Mouse (Mus musculus) small intestine, adult 2 months (tissue): Measurements from ENCODE around the gene Ago4. TPM values are rescaled to one million over a fixed set of nuclear protein-coding genes. Genes with fewer than 3 reads are reported as not detected.

Experiments used
- H3K27ac ChIP-seq: fragments of 200-500 bp; 2 replicates; pipeline ENCODE4 v1.5.1; 2012; ENCODE audit warnings: low read depth, low read length, control low read depth, inconsistent platforms; ENCODE audit not compliant: insufficient read depth
- H3K27me3 ChIP-seq: fragments of 200-500 bp; 2 replicates; pipeline ENCODE4 v1.6.1; 2012; ENCODE audit warnings: mild to moderate bottlenecking, moderate library complexity, low read length, inconsistent platforms; ENCODE audit not compliant: control insufficient read depth, insufficient read depth
- H3K36me3 ChIP-seq: fragments of 200-500 bp; 2 replicates; pipeline ENCODE4 v1.6.1; 2012; ENCODE audit warnings: mild to moderate bottlenecking, low read length, control low read depth, inconsistent platforms; ENCODE audit not compliant: control insufficient read depth, insufficient read depth
- H3K4me1 ChIP-seq: fragments of 200-500 bp; 2 replicates; pipeline ENCODE4 v1.6.1; 2012; ENCODE audit warnings: low read length, inconsistent platforms, mixed read lengths; ENCODE audit not compliant: control insufficient read depth, insufficient read depth, insufficient read length
- H3K4me3 ChIP-seq: fragments of 200-500 bp; 2 replicates; pipeline ENCODE4 v1.5.1; 2012; ENCODE audit warnings: low read depth, mild to moderate bottlenecking, control low read depth, inconsistent platforms, low read length, moderate library complexity
- CTCF ChIP-seq: fragments of 200-500 bp; IDR thresholded peaks from 2 replicates; pipeline ENCODE4 v1.5.1; 2012; ENCODE audit warnings: low read depth, mild to moderate bottlenecking, control low read depth, inconsistent platforms, low read length, moderate library complexity, mixed read lengths; ENCODE audit not compliant: insufficient replicate concordance, insufficient read length; ENCODE audit errors: extremely low read depth
- POLR2A ChIP-seq: fragments of 200-500 bp; IDR thresholded peaks from 2 replicates; pipeline ENCODE4 v1.6.1; 2012; ENCODE audit warnings: low read depth, mild to moderate bottlenecking, control low read depth, inconsistent platforms, low read length, moderate library complexity
- WGBS: fragments of 180-500 bp; shearing (Covaris S2); methylation state at CpG from one replicate; pipeline ENCODE4 v1.1.7; 2018; 5-methylcytosine and 5-hydroxymethylcytosine counted together
- polyA plus RNA-seq: library from polyadenylated mRNA; depleted of rRNA; stranded (reverse); fragments of >200 nt; gene quantifications from 2 replicates; pipeline ENCODE4 v1.2.3, GENCODE M21; 2012; rRNA removed

The Ago4 gene
- polyA plus RNA-seq, 1 experiment, result 0.63 TPM

GRCm38 (mm10) chr4:126455441-126455840 is 77.8 kb downstream of the Ago4 start:
- Histone ChIP-seq H3K27me3 (no peaks in the 10 kb centered on the region), H3K36me3 (peaks cover 21% of the 10 kb centered on the region), H3K4me3 (no peak overlapping the region), H3K27ac (no peak overlapping the region), H3K4me1 (no peaks in the 10 kb centered on the region)
- TF ChIP-seq POLR2A (no peak), CTCF (no peak)
- WGBS, result 93% methylated on average over 7 of the region's 7 CpGs

- H3K4me1 ChIP-seq, result no peaks in the 10 kb centered on the region
- H3K36me3 ChIP-seq, result peaks cover 16% of the 10 kb centered on the region
- H3K27me3 ChIP-seq, result no peaks in the 10 kb centered on the region
- H3K4me3 ChIP-seq, result no peak overlapping the region
- TF ChIP-seq CTCF (no peak), POLR2A (no peak)
- WGBS, result 77% methylated on average over 5 of the region's 5 CpGs
- no peak overlapping the region for H3K27ac ChIP-seq
These were observed 78.6 kb downstream of the Ago4 start for GRCm38 (mm10) chr4:126454547-126455254.

- Histone ChIP-seq H3K4me3 (no peak overlapping the region), H3K27me3 (no peaks in the 10 kb centered on the region), H3K27ac (no peak overlapping the region), H3K4me1 (no peaks in the 10 kb centered on the region), H3K36me3 (peaks cover 23% of the 10 kb centered on the region)
- WGBS, result 91% methylated on average over 1 of the region's 1 CpGs
- TF ChIP-seq CTCF (no peak), POLR2A (no peak)
These were observed 83.0 kb downstream of the Ago4 start for GRCm38 (mm10) chr4:126450268-126450667.

- no peaks in the 10 kb centered on the region for H3K27me3 ChIP-seq
- H3K36me3 ChIP-seq, result peaks cover 28% of the 10 kb centered on the region
- 74% methylated on average over 7 of the region's 7 CpGs for WGBS
- no peak overlapping the region for H3K27ac ChIP-seq
- H3K4me1 ChIP-seq, result no peaks in the 10 kb centered on the region
- no peak overlapping the region for H3K4me3 ChIP-seq
- TF ChIP-seq POLR2A (no peak), CTCF (no peak)
These were observed 86.1 kb downstream of the Ago4 start for GRCm38 (mm10) chr4:126447126-126447525.

DNA sequence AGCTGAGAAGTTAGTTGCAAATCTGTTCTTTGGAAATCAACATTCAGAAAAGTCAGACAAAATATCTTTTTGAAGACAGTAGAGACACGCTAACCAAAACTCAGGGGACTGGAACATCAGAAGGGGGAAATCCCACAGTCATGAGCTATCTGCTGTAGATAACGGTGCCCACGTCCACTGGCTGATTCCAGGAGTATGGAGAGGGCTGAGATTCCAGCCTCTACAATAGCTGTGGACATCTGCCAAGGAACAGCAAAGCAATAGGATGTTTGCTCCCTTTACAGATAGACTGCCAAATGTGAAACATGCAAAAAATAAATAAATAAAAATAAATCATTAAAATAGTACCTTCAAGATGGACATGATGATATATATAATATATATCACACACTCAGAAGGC is 88.7 kb downstream of the Ago4 start:
- Histone ChIP-seq H3K27me3 (no peaks in the 10 kb centered on the region), H3K27ac (no peak overlapping the region), H3K36me3 (peaks cover 39% of the 10 kb centered on the region), H3K4me3 (no peak overlapping the region), H3K4me1 (no peaks in the 10 kb centered on the region)
- 84% methylated on average over 3 of the region's 3 CpGs for WGBS
- TF ChIP-seq CTCF (no peak), POLR2A (no peak)

Other genes with a start within 250 kb of the Ago4 start
- gene Col8a2, start 246.7 kb downstream of the Ago4 start, polyA plus RNA-seq, result 0.55 and 0.77 TPM in 2 replicates
- 25.3 and 33.9 TPM in 2 replicates for gene Adprhl2, start 211.8 kb downstream of the Ago4 start, polyA plus RNA-seq
- 0.38 and 1.0 TPM in 2 replicates for gene Tekt2, start 207.8 kb downstream of the Ago4 start, polyA plus RNA-seq
- gene Ago3, start 103.9 kb downstream of the Ago4 start, polyA plus RNA-seq, result 7.6 and 12.4 TPM in 2 replicates
- 7.2 and 13.0 TPM in 2 replicates for gene Ago1, start 64.9 kb downstream of the Ago4 start, polyA plus RNA-seq
- 0.20 and 0.53 TPM in 2 replicates for gene Clspn, start 23.5 kb upstream of the Ago4 start, polyA plus RNA-seq
- 3.2 and 4.3 TPM in 2 replicates for gene 5730409E04Rik, start 76.3 kb upstream of the Ago4 start, polyA plus RNA-seq
- gene Psmb2, start 144.2 kb upstream of the Ago4 start, polyA plus RNA-seq, result 97.2 and 154 TPM in 2 replicates
- not detected in 2 replicates for gene Tfap2e, start 202.8 kb upstream of the Ago4 start, polyA plus RNA-seq
- 15.7 and 27.2 TPM in 2 replicates for gene Ncdn, start 220.0 kb upstream of the Ago4 start, polyA plus RNA-seq
- gene AU040320, start 220.1 kb upstream of the Ago4 start, polyA plus RNA-seq, result 82.5 and 182 TPM in 2 replicates